Comparison of ENCODE assay signal across 13 mouse cellular contexts in genomic region chr4:115943669-115944314, GRCm38 (mm10). TPM values are rescaled to one million over a fixed set of nuclear protein-coding genes. Genes with fewer than 3 reads are reported as not detected.
DNase-seq lines count a peak whose midpoint lies in the region; ATAC-seq lines count a peak whose summit lies in the region.
"Had no signal": no experiment of that assay in that cellular context is flagged by ENCODE, and none has a peak within 500 bp of the region (broad histone marks: within the 10 kb centered on the region; RNA-seq: fewer than 3 reads in every experiment).

No protein-coding gene starts in this region.

- H3K27me3 ChIP-seq in neural tube, embryonic 11.5 days (ENCODE audit: control insufficient read depth, insufficient read depth, low read length) = peaks cover 88% of the 10 kb centered on the region
- H3K27me3 ChIP-seq in forebrain, embryonic 11.5 days (ENCODE audit: control insufficient read depth, insufficient read depth, low read length) = peaks cover 88% of the 10 kb centered on the region
- peaks cover 82% of the 10 kb centered on the region for H3K27me3 ChIP-seq in limb, embryonic 11.5 days (ENCODE audit: control insufficient read depth, insufficient read depth, low read length)
- H3K27me3 ChIP-seq in neural tube, embryonic 15.5 days (replicated peaks) = peaks cover 91% of the 10 kb centered on the region

- WGBS in neural tube, embryonic 11.5 days = under 1% methylated on average over 41 of the region's 41 CpGs
- under 1% methylated on average over 41 of the region's 41 CpGs for WGBS in forebrain, embryonic 11.5 days
- WGBS in limb, embryonic 11.5 days = under 1% methylated on average over 40 of the region's 41 CpGs
- 1% methylated on average over 40 of the region's 41 CpGs for WGBS in neural tube, embryonic 15.5 days

- peaks cover 9% of the 10 kb centered on the region; the same call in 1 of the 2 replicates for H3K4me1 ChIP-seq in neural tube, embryonic 11.5 days (ENCODE audit: control insufficient read depth, insufficient read depth, low read length)
- H3K4me1 ChIP-seq in forebrain, embryonic 11.5 days (replicated peaks; ENCODE audit: control insufficient read depth, insufficient read depth, low read length) = no peaks in the 10 kb centered on the region; the same call in 1 of the 2 replicates
- H3K4me1 ChIP-seq in limb, embryonic 11.5 days (ENCODE audit: control insufficient read depth, insufficient read depth, low read length) = no peaks in the 10 kb centered on the region
- peaks cover 18% of the 10 kb centered on the region for H3K4me1 ChIP-seq in neural tube, embryonic 15.5 days

- peak; percentile 66 for DNase-seq in neural tube, embryonic 11.5 days (ENCODE audit: low spot score)
- DNase-seq in neural tube, embryonic 10.5 days (ENCODE audit: extremely low spot score, low spot score) = no peak
- DNase-seq in forebrain, embryonic 11.5 days (ENCODE audit: low spot score) = no peak
- no peak for DNase-seq in limb, embryonic 11.5 days (ENCODE audit: low spot score)
- DNase-seq: adrenal gland, postnatal 14 days; cerebellum, adult 9-10 months; heart, postnatal 36 days; lung, embryonic 14.5 days had no signal

- no peaks in the 10 kb centered on the region for H3K36me3 ChIP-seq in neural tube, embryonic 11.5 days (ENCODE audit: control insufficient read depth, insufficient read depth, low read length)
- H3K36me3 ChIP-seq in forebrain, embryonic 11.5 days (ENCODE audit: control insufficient read depth, insufficient read depth, low read length) = no peaks in the 10 kb centered on the region
- H3K36me3 ChIP-seq in limb, embryonic 11.5 days (ENCODE audit: control insufficient read depth, insufficient read depth, low read length) = no peaks in the 10 kb centered on the region
- no peaks in the 10 kb centered on the region for H3K36me3 ChIP-seq in neural tube, embryonic 15.5 days

- H3K4me3 ChIP-seq in neural tube, embryonic 11.5 days (ENCODE audit: low read depth, low read length) = peak overlapping the region; percentile 12; the same call in 1 of the 2 replicates
- peak overlapping the region; percentile 8 for H3K4me3 ChIP-seq in forebrain, embryonic 11.5 days (ENCODE audit: low read depth, low read length)
- H3K4me3 ChIP-seq in limb, embryonic 11.5 days (ENCODE audit: low read depth, low read length) = 0 out of 2 replicates have a peak overlapping the region, but pooled peaks have one; percentile 8
- peak overlapping the region; percentile 24 for H3K4me3 ChIP-seq in neural tube, embryonic 15.5 days (replicated peaks)

- H3K27ac ChIP-seq in neural tube, embryonic 11.5 days (ENCODE audit: low read depth, low read length) = no peak overlapping the region
- H3K27ac ChIP-seq in forebrain, embryonic 11.5 days (ENCODE audit: low read depth, low read length) = no peak overlapping the region
- H3K27ac ChIP-seq in limb, embryonic 11.5 days (replicated peaks; ENCODE audit: low read depth, low read length) = no peak overlapping the region
- no peak overlapping the region for H3K27ac ChIP-seq in neural tube, embryonic 15.5 days (replicated peaks)

- H3K4me2 ChIP-seq in neural tube, embryonic 11.5 days (ENCODE audit: low read depth) = peak overlapping the region; percentile 22
- peak overlapping the region; percentile 43; the same call in 1 of the 2 replicates for H3K4me2 ChIP-seq in forebrain, embryonic 11.5 days (ENCODE audit: low read depth, low read length, severe bottlenecking)
- peak overlapping the region; percentile 24; the same call in 1 of the 2 replicates for H3K4me2 ChIP-seq in limb, embryonic 11.5 days (ENCODE audit: low read depth, severe bottlenecking)
- peak overlapping the region; percentile 52 for H3K4me2 ChIP-seq in neural tube, embryonic 15.5 days
- H3K4me2 ChIP-seq: lung, embryonic 14.5 days had no signal

- ATAC-seq in neural tube, embryonic 11.5 days (ENCODE audit: insufficient read depth, low FRiP score, low TSS enrichment) = peak; percentile 55
- ATAC-seq in forebrain, embryonic 11.5 days (replicated peaks; ENCODE audit: low FRiP score) = peak; percentile 31; the same call in 1 of the 2 replicates
- no peak; the same call in 1 of the 2 replicates for ATAC-seq in limb, embryonic 11.5 days (ENCODE audit: insufficient number of reproducible peaks, low FRiP score, low TSS enrichment, low read depth)
- peak; percentile 18; the same call in 1 of the 2 replicates for ATAC-seq in neural tube, embryonic 15.5 days (ENCODE audit: low FRiP score)
- no peak for ATAC-seq in monocyte, adult 5-6 weeks (replicated peaks; ENCODE audit: insufficient number of reproducible peaks, low FRiP score, low TSS enrichment, poor library complexity, severe bottlenecking)
- no peak for ATAC-seq in cerebellum, adult (ENCODE audit: insufficient number of reproducible peaks, low FRiP score, low TSS enrichment)
- no peak for ATAC-seq in inflammation-experienced regulatory T-cells, adult 6 months

- H3K9me3 ChIP-seq in neural tube, embryonic 11.5 days (ENCODE audit: control insufficient read depth, low read length) = no peaks in the 10 kb centered on the region
- H3K9me3 ChIP-seq in forebrain, embryonic 11.5 days (ENCODE audit: control insufficient read depth, low read length) = no peaks in the 10 kb centered on the region
- H3K9me3 ChIP-seq in limb, embryonic 11.5 days (ENCODE audit: control insufficient read depth, low read length) = no peaks in the 10 kb centered on the region
- H3K9me3 ChIP-seq in neural tube, embryonic 15.5 days (replicated peaks) = no peaks in the 10 kb centered on the region

- H3K9ac ChIP-seq in neural tube, embryonic 11.5 days (ENCODE audit: low read length) = no peak overlapping the region
- no peak overlapping the region for H3K9ac ChIP-seq in forebrain, embryonic 11.5 days (ENCODE audit: low read length)
- H3K9ac ChIP-seq in limb, embryonic 11.5 days (ENCODE audit: low read length) = no peak overlapping the region
- H3K9ac ChIP-seq in neural tube, embryonic 15.5 days (replicated peaks) = no peak overlapping the region
- H3K9ac ChIP-seq: lung, embryonic 14.5 days had no signal

RNA-seq across cellular contexts. Expression of gene Dmbx1, which starts 4.1 kb away (rescaled TPM):
- polyA plus RNA-seq in neural tube, embryonic 11.5 days (2014; fragmentation: Nextera tagmentation; extraction: Ambion mirVana) = 0.38 and 0.77 TPM in 2 replicates
- polyA plus RNA-seq in forebrain, embryonic 11.5 days (2014; fragmentation: Nextera tagmentation; extraction: Ambion mirVana) = 0.35 and 0.48 TPM in 2 replicates
- 0.14 and 0.27 TPM in 2 replicates for polyA plus RNA-seq in limb, embryonic 11.5 days (2014; fragmentation: Nextera tagmentation; extraction: Ambion mirVana)
- polyA plus RNA-seq in neural tube, embryonic 15.5 days (2015; fragmentation: Nextera tagmentation; extraction: Ambion mirVana) = 1.2 and 2.1 TPM in 2 replicates
- not detected in 3 replicates for total RNA-seq in monocyte, adult 5-6 weeks (2017)
- polyA plus RNA-seq in inflammation-experienced regulatory T-cells, adult 6 months (2017; shearing (Covaris generic)) = not detected
- total RNA-seq: adrenal gland, postnatal 14 days; heart, postnatal 36 days; neutrophil, adult 5-6 weeks had no signal
- polyA plus RNA-seq: lung, embryonic 14.5 days had no signal

RNA-seq across cellular contexts. Expression of gene 6430628N08Rik, which starts 53.3 kb away (rescaled TPM):
- polyA plus RNA-seq in neural tube, embryonic 11.5 days (2014; fragmentation: Nextera tagmentation; extraction: Ambion mirVana) = not detected in 2 replicates
- not detected in 2 replicates for polyA plus RNA-seq in forebrain, embryonic 11.5 days (2014; fragmentation: Nextera tagmentation; extraction: Ambion mirVana)
- polyA plus RNA-seq in limb, embryonic 11.5 days (2014; fragmentation: Nextera tagmentation; extraction: Ambion mirVana) = 0.27 and 0.44 TPM in 2 replicates
- 1.2 and 1.3 TPM in 2 replicates for polyA plus RNA-seq in neural tube, embryonic 15.5 days (2015; fragmentation: Nextera tagmentation; extraction: Ambion mirVana)
- total RNA-seq in monocyte, adult 5-6 weeks (2017) = not detected in 3 replicates
- polyA plus RNA-seq in inflammation-experienced regulatory T-cells, adult 6 months (2017; shearing (Covaris generic)) = not detected
- total RNA-seq: adrenal gland, postnatal 14 days; heart, postnatal 36 days; neutrophil, adult 5-6 weeks had no signal
- polyA plus RNA-seq: lung, embryonic 14.5 days had no signal

RNA-seq across cellular contexts. Expression of gene Kncn, which starts 59.6 kb away (rescaled TPM):
- not detected in 2 replicates for polyA plus RNA-seq in neural tube, embryonic 11.5 days (2014; fragmentation: Nextera tagmentation; extraction: Ambion mirVana)
- polyA plus RNA-seq in forebrain, embryonic 11.5 days (2014; fragmentation: Nextera tagmentation; extraction: Ambion mirVana) = not detected in 2 replicates
- polyA plus RNA-seq in limb, embryonic 11.5 days (2014; fragmentation: Nextera tagmentation; extraction: Ambion mirVana) = 0.27 TPM in 1 of 2 replicates, not detected in the other
- 0.12 and 0.19 TPM in 2 replicates for polyA plus RNA-seq in neural tube, embryonic 15.5 days (2015; fragmentation: Nextera tagmentation; extraction: Ambion mirVana)
- total RNA-seq in monocyte, adult 5-6 weeks (2017) = not detected in 3 replicates
- polyA plus RNA-seq in inflammation-experienced regulatory T-cells, adult 6 months (2017; shearing (Covaris generic)) = not detected
- total RNA-seq: adrenal gland, postnatal 14 days; heart, postnatal 36 days; neutrophil, adult 5-6 weeks had no signal
- polyA plus RNA-seq: lung, embryonic 14.5 days had no signal

Comparison
In these comparisons a context has a peak if more than half of its experiments do, and no peak if none do; other contexts are left out.
1. ATAC-seq: peak in neural tube, embryonic 11.5 days (single experiment), forebrain, embryonic 11.5 days (single experiment) and neural tube, embryonic 15.5 days (single experiment); none in limb, embryonic 11.5 days (single experiment), monocyte, adult 5-6 weeks (single experiment), cerebellum, adult (single experiment) and inflammation-experienced regulatory T-cells, adult 6 months (single experiment).
2. Peak in every context shown above with its lines, with median percentiles within 50 percentile points of each other: H3K4me2 ChIP-seq and H3K4me3 ChIP-seq.